Mouse (Mus musculus): ENCODE results near the gene Mkrn1.

DNA sequence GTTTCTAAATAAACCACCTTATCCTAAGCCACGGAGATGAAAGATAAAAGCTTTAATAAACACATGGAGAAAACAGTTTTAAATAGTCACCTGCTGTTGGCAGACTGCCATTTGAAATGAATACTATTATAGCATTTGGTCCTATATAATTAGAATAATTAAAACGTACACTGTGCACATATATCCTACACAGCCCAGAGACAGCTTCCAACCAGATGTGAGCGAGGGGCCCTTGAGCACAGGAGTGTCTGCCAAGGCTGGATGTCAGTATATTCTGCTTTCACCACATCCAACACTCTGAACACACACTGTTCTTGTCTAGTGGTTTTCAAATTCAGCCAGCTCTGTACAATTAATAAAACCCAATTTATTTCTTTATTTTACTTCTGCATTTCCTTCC lies 50.6 kb downstream of the Mkrn1 start:
- TF ChIP-seq EP300 (IDR thresholded peaks at IDR 0.05; ENCODE audit: low read depth) (no peak), CTCF (IDR thresholded peaks at IDR 0.05; ENCODE audit: low read depth) (no peak)
